Comparison of ENCODE assay signal across 8 mouse cellular contexts in genomic region chr12:72069626-72070326, GRCm38 (mm10). TPM values are rescaled to one million over a fixed set of nuclear protein-coding genes. Genes with fewer than 3 reads are reported as not detected.
DNase-seq lines count a peak whose midpoint lies in the region; ATAC-seq and TF ChIP-seq lines count a peak whose summit lies in the region.

No protein-coding gene starts in this region.

- H3K9me3 ChIP-seq in embryonic facial prominence, embryonic 13.5 days: no peaks in the 10 kb centered on the region
- no peaks in the 10 kb centered on the region for H3K9me3 ChIP-seq in midbrain, postnatal 0 days (ENCODE audit: low read length)

- H3K9ac ChIP-seq in liver, adult 2 months (ENCODE audit: low read depth, low read length): no peak overlapping the region
- peak overlapping the region; percentile 75 for H3K9ac ChIP-seq in embryonic facial prominence, embryonic 13.5 days
- H3K9ac ChIP-seq in midbrain, postnatal 0 days (replicated peaks; ENCODE audit: low read length, poor library complexity, severe bottlenecking): peak overlapping the region; percentile 91

- no peak for TF ChIP-seq POLR2A in liver, adult 2 months (IDR thresholded peaks at IDR 0.05; ENCODE audit: extremely low read depth, insufficient read depth, low read length)

- no peak for DNase-seq in liver, adult 2 months (ENCODE audit: extremely low read depth, low read depth, low spot score)
- DNase-seq in liver: no peak
- DNase-seq in midbrain, postnatal 0 days (ENCODE audit: low spot score): no peak
- DNase-seq in right cerebral cortex, postnatal 14 days: no peak
- DNase-seq in layer of hippocampus, postnatal 36 days: no peak
- no peak for DNase-seq in kidney, postnatal 10 days

- peaks cover 8% of the 10 kb centered on the region; the same call in 1 of the 2 replicates for H3K36me3 ChIP-seq in liver, adult 2 months (ENCODE audit: control insufficient read depth, insufficient read depth, low read length)
- H3K36me3 ChIP-seq in embryonic facial prominence, embryonic 13.5 days: peaks cover 9% of the 10 kb centered on the region; the same call in 1 of the 2 replicates
- H3K36me3 ChIP-seq in midbrain, postnatal 0 days (ENCODE audit: insufficient read depth, low read length): no peaks in the 10 kb centered on the region

- 15% methylated on average over 40 of the region's 40 CpGs for WGBS in liver, adult 2 months
- 5% methylated on average over 40 of the region's 40 CpGs for WGBS in embryonic facial prominence, embryonic 13.5 days
- 4% methylated on average over 40 of the region's 40 CpGs for WGBS in midbrain, postnatal 0 days

- no peak overlapping the region for H3K27ac ChIP-seq in liver, adult 2 months (replicated peaks; ENCODE audit: insufficient read depth, low read depth, low read length)
- no peak overlapping the region for H3K27ac ChIP-seq in embryonic facial prominence, embryonic 13.5 days
- H3K27ac ChIP-seq in midbrain, postnatal 0 days (ENCODE audit: low read depth, low read length): peak overlapping the region; percentile 95

- H3K27me3 ChIP-seq in liver, adult 2 months (ENCODE audit: control insufficient read depth, insufficient read depth, low read length): no peaks in the 10 kb centered on the region
- H3K27me3 ChIP-seq in embryonic facial prominence, embryonic 13.5 days: peaks cover 47% of the 10 kb centered on the region
- no peaks in the 10 kb centered on the region for H3K27me3 ChIP-seq in midbrain, postnatal 0 days (ENCODE audit: insufficient read depth, low read length)

- TF ChIP-seq CTCF in liver, adult 2 months (IDR thresholded peaks at IDR 0.05; ENCODE audit: low read depth, low read length): no peak
- no peak for TF ChIP-seq CTCF in midbrain, postnatal 0 days (IDR thresholded peaks at IDR 0.05)

- H3K4me3 ChIP-seq in liver, adult 2 months (ENCODE audit: insufficient read depth, low read depth, low read length): peak overlapping the region; percentile 53; the same call in 1 of the 2 replicates
- H3K4me3 ChIP-seq in embryonic facial prominence, embryonic 13.5 days: peak overlapping the region; percentile 70
- peak overlapping the region; percentile 69 for H3K4me3 ChIP-seq in midbrain, postnatal 0 days (ENCODE audit: low read depth, low read length)

- peaks cover 4% of the 10 kb centered on the region; the same call in 1 of the 2 replicates for H3K4me1 ChIP-seq in liver, adult 2 months (ENCODE audit: control insufficient read depth, insufficient read depth, low read length)
- H3K4me1 ChIP-seq in embryonic facial prominence, embryonic 13.5 days: peaks cover 10% of the 10 kb centered on the region
- no peaks in the 10 kb centered on the region for H3K4me1 ChIP-seq in midbrain, postnatal 0 days (ENCODE audit: insufficient read depth, low read length)

- H3K79me2 ChIP-seq in liver, adult 2 months (ENCODE audit: control insufficient read depth, insufficient read depth, low read length): no peaks in the 10 kb centered on the region

- H3K4me2 ChIP-seq in embryonic facial prominence, embryonic 13.5 days: peak overlapping the region; percentile 99
- H3K4me2 ChIP-seq in midbrain, postnatal 0 days (ENCODE audit: low read depth, low read length, poor library complexity, severe bottlenecking): peak overlapping the region; percentile 87

- 0 out of 2 replicates have a peak, but pooled peaks have one; percentile 13 for ATAC-seq in embryonic facial prominence, embryonic 13.5 days (ENCODE audit: insufficient number of reproducible peaks, insufficient read depth, low FRiP score, low TSS enrichment, low read depth)
- ATAC-seq in inflammation-experienced regulatory T-cells, adult 6 months: peak; percentile 24
- ATAC-seq in midbrain, postnatal 0 days (ENCODE audit: low FRiP score): peak; percentile 82

RNA-seq across cellular contexts. Expression of gene Gpr135, which starts 1.1 kb away (rescaled TPM):
- 0.28 and 0.81 TPM in 2 replicates for total RNA-seq in liver, adult 2 months (2014; rRNA removed)
- polyA plus RNA-seq in liver, adult 2 months (2012; rRNA removed): 2.3 and 3.0 TPM in 2 replicates
- 0.97 and 1.2 TPM in 2 replicates for polyA plus RNA-seq in embryonic facial prominence, embryonic 13.5 days (2015; fragmentation: Nextera tagmentation; extraction: Ambion mirVana)
- polyA plus RNA-seq in inflammation-experienced regulatory T-cells, adult 6 months (2017; shearing (Covaris generic)): not detected
- total RNA-seq in midbrain, postnatal 0 days (2014; rRNA removed): 23.4 and 23.5 TPM in 2 replicates
- polyA plus RNA-seq in midbrain, postnatal 0 days (2015; fragmentation: Nextera tagmentation; extraction: Ambion mirVana): 11.3 and 12.8 TPM in 2 replicates
- total RNA-seq in layer of hippocampus, postnatal 36 days (2021): 10 to 100 TPM; 10.9 to 12.1 TPM

RNA-seq across cellular contexts. Expression of gene L3hypdh, which starts 15.5 kb away (rescaled TPM):
- total RNA-seq in liver, adult 2 months (2014; rRNA removed): 26.6 and 31.0 TPM in 2 replicates
- 33.1 and 39.5 TPM in 2 replicates for polyA plus RNA-seq in liver, adult 2 months (2012; rRNA removed)
- polyA plus RNA-seq in embryonic facial prominence, embryonic 13.5 days (2015; fragmentation: Nextera tagmentation; extraction: Ambion mirVana): 21.9 and 23.4 TPM in 2 replicates
- under 1 TPM in 2 of 3 experiments, not detected in 1; 0.17 to 0.30 TPM for polyA plus RNA-seq in inflammation-experienced regulatory T-cells, adult 6 months (2017; shearing (Covaris generic))
- total RNA-seq in midbrain, postnatal 0 days (2014; rRNA removed): 6.9 and 9.0 TPM in 2 replicates
- polyA plus RNA-seq in midbrain, postnatal 0 days (2015; fragmentation: Nextera tagmentation; extraction: Ambion mirVana): 13.0 and 13.2 TPM in 2 replicates
- total RNA-seq in layer of hippocampus, postnatal 36 days (2021): 1 to 10 TPM; 2.8 to 2.9 TPM

RNA-seq across cellular contexts. Expression of gene Jkamp, which starts 15.6 kb away (rescaled TPM):
- total RNA-seq in liver, adult 2 months (2014; rRNA removed): 29.1 and 30.3 TPM in 2 replicates
- 42.1 and 45.8 TPM in 2 replicates for polyA plus RNA-seq in liver, adult 2 months (2012; rRNA removed)
- polyA plus RNA-seq in embryonic facial prominence, embryonic 13.5 days (2015; fragmentation: Nextera tagmentation; extraction: Ambion mirVana): 75.3 and 85.3 TPM in 2 replicates
- 10 to 100 TPM; 28.6 to 39.8 (median 32.8) TPM for polyA plus RNA-seq in inflammation-experienced regulatory T-cells, adult 6 months (2017; shearing (Covaris generic))
- total RNA-seq in midbrain, postnatal 0 days (2014; rRNA removed): 89.7 and 93.3 TPM in 2 replicates
- polyA plus RNA-seq in midbrain, postnatal 0 days (2015; fragmentation: Nextera tagmentation; extraction: Ambion mirVana): 109 and 115 TPM in 2 replicates
- 10 to 100 TPM; 52.5 to 52.9 TPM for total RNA-seq in layer of hippocampus, postnatal 36 days (2021)

Comparison
In these comparisons a context has a peak if more than half of its experiments do, and no peak if none do; other contexts are left out.
1. ATAC-seq: peak in every context shown above with its lines; median percentile 82 in midbrain, postnatal 0 days; 24 in inflammation-experienced regulatory T-cells, adult 6 months; 13 in embryonic facial prominence, embryonic 13.5 days.
2. RNA of gene L3hypdh, which starts 15.5 kb away (polyA plus RNA-seq): 33.1 to 39.5 TPM in liver, adult 2 months, 21.9 to 23.4 TPM in embryonic facial prominence, embryonic 13.5 days and 13.0 to 13.2 TPM in midbrain, postnatal 0 days; 0.17 to 0.30 TPM in inflammation-experienced regulatory T-cells, adult 6 months; every median in the first group is over 10 times any median in the second.
3. Peak in every context shown above with its lines, with median percentiles within 50 percentile points of each other: H3K4me3 ChIP-seq.